Mouse (Mus musculus) heart, embryonic 13.5 days (tissue): ENCODE measurements around the gene Slc35f4. TPM values are rescaled to one million over a fixed set of nuclear protein-coding genes. Genes with fewer than 3 reads are reported as not detected.

ENCODE experiments used
- ATAC-seq: fragments of 200-750 bp; cut with Nextera tagmentation; 2 replicates; pipeline ENCODE4 v1.8.0; 2017; ENCODE audit warnings: moderate TSS enrichment; ENCODE audit not compliant: insufficient number of reproducible peaks, low FRiP score, low TSS enrichment; ENCODE audit errors: extremely low read depth
- H3K27ac ChIP-seq: fragments of 300-500 bp; sonication (generic); replicated peaks from 2 replicates; pipeline ENCODE4 v1.5.1; 2015; ENCODE audit warnings: moderate library complexity, mild to moderate bottlenecking, inconsistent platforms
- H3K27me3 ChIP-seq: fragments of 300-500 bp; sonication (generic); replicated peaks from 2 replicates; pipeline ENCODE4 v1.6.1; 2015; ENCODE audit warnings: mild to moderate bottlenecking, inconsistent platforms
- H3K36me3 ChIP-seq: fragments of 300-500 bp; sonication (generic); 2 replicates; pipeline ENCODE4 v1.6.1; 2015; ENCODE audit warnings: mild to moderate bottlenecking, inconsistent platforms
- H3K4me1 ChIP-seq: fragments of 300-500 bp; sonication (generic); 2 replicates; pipeline ENCODE4 v1.6.1; 2015; ENCODE audit warnings: inconsistent platforms
- H3K4me2 ChIP-seq: fragments of 300-500 bp; sonication (generic); 2 replicates; pipeline ENCODE4 v1.6.1; 2015; ENCODE audit warnings: inconsistent platforms, mild to moderate bottlenecking, moderate library complexity
- H3K4me3 ChIP-seq: fragments of 300-500 bp; sonication (generic); 2 replicates; pipeline ENCODE4 v1.5.1; 2015; ENCODE audit warnings: moderate library complexity, mild to moderate bottlenecking, inconsistent platforms
- H3K9ac ChIP-seq: fragments of 300-500 bp; sonication (generic); 2 replicates; pipeline ENCODE4 v1.6.1; 2015; ENCODE audit warnings: inconsistent platforms, mild to moderate bottlenecking, moderate library complexity
- H3K9me3 ChIP-seq: fragments of 300-500 bp; sonication (generic); 2 replicates; pipeline ENCODE4 v1.6.1; 2016; ENCODE audit warnings: inconsistent platforms
- WGBS: fragments of 180-500 bp; shearing (Covaris S2); methylation state at CpG from one replicate; pipeline ENCODE4 v1.1.7; 2015; ENCODE audit warnings: mixed read lengths; 5-methylcytosine and 5-hydroxymethylcytosine counted together
- polyA plus RNA-seq: library from polyadenylated mRNA; unstranded; fragments of >200 nt; fragmentation: Nextera tagmentation; extraction: Ambion mirVana; gene quantifications from 2 replicates; pipeline ENCODE4 v1.2.1, GENCODE M21; 2015

The Slc35f4 gene
- polyA plus RNA-seq, result 0.05 and 0.11 TPM in 2 replicates

DNA sequence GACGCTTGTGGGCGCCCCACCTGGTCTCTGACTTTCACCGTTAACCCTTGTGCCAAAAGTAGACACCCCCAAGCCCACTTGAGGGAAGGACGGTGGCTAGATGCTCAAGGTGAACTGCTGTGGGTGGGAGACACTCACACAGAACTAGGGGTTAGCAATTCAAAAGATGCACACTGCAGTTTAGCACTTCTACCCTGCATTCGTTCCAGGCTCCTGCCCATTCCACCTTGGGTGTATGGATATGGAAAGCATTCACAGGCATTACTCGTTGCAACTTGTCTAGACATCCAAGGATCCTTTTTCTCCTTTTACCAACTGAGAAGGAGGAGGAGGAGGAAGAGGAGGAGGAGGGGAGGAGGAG is at the start of gene Slc35f4:
Gene Slc35f4 (minus strand): TSS at position 116 of the 361 bp plus-strand sequence.
- WGBS, result 15% methylated on average over 6 of the region's 6 CpGs
- Histone ChIP-seq H3K27ac (no peak within 1 kb of the TSS), H3K9me3 (no peaks in the 10 kb centered on the region), H3K4me1 (peaks cover 7% of the 10 kb centered on the region), H3K9ac (no peak within 1 kb of the TSS), H3K27me3 (peaks cover 11% of the 10 kb centered on the region), H3K4me3 (peak within 1 kb of the TSS; percentile 49), H3K4me2 (peak within 1 kb of the TSS; percentile 84), H3K36me3 (no peaks in the 10 kb centered on the region)
- no peak for ATAC-seq

DNA sequence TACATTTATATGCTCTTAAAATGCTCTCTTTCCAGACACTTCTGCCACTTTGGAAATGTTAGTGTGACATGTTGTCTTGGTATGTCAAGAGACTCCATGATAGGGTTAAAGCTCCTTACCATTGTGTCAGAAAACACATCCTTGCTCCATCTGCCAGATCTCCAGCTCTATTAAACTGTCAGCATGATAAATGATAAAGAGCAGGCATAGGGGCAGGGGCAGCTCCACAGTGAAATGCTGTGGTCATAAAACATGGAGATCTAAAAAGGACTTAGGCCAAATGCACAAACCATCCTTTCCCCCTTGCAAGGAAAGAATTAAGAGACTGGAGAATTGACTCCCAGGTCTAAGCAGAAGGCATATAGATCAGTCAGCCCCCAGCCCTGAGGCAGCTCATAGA is 42.5 kb upstream of the Slc35f4 start:
- Histone ChIP-seq H3K36me3 (no peaks in the 10 kb centered on the region), H3K9ac (no peak overlapping the region), H3K4me1 (no peaks in the 10 kb centered on the region), H3K27me3 (no peaks in the 10 kb centered on the region), H3K9me3 (no peaks in the 10 kb centered on the region), H3K27ac (no peak overlapping the region), H3K4me2 (no peak overlapping the region), H3K4me3 (no peak overlapping the region)
- no peak for ATAC-seq

DNA sequence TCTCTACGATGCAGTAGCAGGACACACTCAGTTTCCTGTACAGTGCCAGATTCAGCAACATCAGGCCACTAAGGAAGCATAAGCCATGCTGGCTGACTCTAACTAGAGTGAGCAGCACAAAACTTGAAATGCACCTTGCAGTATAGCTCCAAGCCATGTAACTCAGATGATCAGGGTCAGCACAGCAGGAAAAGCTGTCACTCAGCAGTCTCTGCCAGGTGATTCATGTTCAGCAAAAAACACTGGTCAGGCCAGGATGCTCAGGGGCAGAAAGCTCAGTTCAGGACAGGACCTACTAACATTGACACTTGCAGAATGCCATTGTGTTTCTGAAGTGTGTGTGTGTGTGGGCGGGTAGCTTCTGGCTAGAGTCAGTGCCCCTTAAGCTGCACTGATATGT is 34.9 kb upstream of the Slc35f4 start:
- WGBS, result 66% methylated on average over 2 of the region's 2 CpGs
- H3K27ac ChIP-seq, result no peak overlapping the region
- no peak overlapping the region for H3K4me3 ChIP-seq
- no peak overlapping the region for H3K4me2 ChIP-seq
- ATAC-seq, result no peak
- H3K9ac ChIP-seq, result no peak overlapping the region
- no peaks in the 10 kb centered on the region for H3K36me3 ChIP-seq
- H3K4me1 ChIP-seq, result no peaks in the 10 kb centered on the region
- no peaks in the 10 kb centered on the region for H3K9me3 ChIP-seq
- H3K27me3 ChIP-seq, result no peaks in the 10 kb centered on the region

DNA sequence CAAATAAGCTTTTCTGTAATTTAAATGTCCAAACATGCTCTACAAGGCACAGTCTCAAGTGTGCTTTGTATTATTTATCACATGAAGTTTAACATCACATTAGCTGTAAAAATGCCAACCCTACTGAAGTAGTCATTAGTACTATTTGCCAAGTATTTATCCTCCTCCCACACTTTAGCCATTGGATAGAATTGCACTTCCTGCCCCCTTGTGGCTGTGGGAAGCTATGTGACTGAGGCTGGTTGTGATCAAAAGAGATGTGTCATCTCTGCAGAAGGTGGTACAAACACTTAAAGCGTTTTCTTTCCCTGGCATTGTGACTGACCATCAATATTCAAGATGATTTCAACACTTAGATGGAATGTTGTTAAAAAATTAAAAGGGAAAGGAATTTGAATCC is 14.3 kb upstream of the Slc35f4 start:
- Histone ChIP-seq H3K36me3 (no peaks in the 10 kb centered on the region), H3K27me3 (no peaks in the 10 kb centered on the region), H3K9ac (no peak overlapping the region), H3K9me3 (no peaks in the 10 kb centered on the region), H3K4me1 (no peaks in the 10 kb centered on the region), H3K4me3 (no peak overlapping the region), H3K27ac (no peak overlapping the region), H3K4me2 (no peak overlapping the region)
- ATAC-seq, result no peak
- 18% methylated on average over 1 of the region's 1 CpGs for WGBS

DNA sequence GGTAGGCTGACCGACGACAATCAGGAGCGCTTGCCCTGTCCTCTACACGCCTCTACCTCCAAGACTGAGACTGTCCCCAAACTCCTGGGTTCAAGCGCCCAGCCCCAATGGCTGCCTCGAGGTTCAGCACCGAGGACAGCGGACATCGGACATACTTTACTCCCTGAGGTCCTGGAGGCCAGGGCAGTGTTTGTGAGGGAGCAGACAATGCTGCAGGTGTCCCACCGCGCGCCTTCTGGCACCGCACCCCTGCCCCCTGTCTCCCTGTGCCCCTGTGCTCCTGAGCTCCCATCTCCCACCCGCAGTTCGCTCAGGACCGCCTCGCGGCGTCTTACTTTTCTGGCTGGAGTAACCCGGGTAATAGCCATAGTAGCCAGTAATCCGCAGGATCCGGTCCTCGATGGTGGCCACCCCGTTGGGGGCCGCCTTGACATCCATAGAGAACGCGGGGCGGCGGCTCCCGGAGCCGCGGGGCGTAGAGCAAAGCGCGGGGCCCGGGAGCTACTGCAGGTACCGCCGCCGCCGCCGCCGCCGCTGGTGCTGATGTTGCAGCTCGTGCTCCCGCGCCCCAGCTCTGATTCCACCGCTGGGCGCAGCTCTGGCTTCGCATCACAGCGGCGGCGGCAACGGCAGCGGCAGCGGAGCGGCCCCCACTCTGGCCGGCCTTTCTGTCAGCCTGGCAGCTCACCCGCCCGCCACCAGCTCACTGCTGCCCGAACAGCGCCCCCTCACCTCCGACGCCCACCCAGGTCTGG is 493 bp downstream of the Slc35f4 start:
- Histone ChIP-seq H3K9me3 (no peaks in the 10 kb centered on the region), H3K4me1 (peaks cover 7% of the 10 kb centered on the region), H3K4me2 (peak overlapping the region; percentile 84), H3K4me3 (peak overlapping the region; percentile 49), H3K9ac (no peak overlapping the region), H3K36me3 (no peaks in the 10 kb centered on the region), H3K27me3 (peaks cover 11% of the 10 kb centered on the region), H3K27ac (no peak overlapping the region)
- WGBS, result 2% methylated on average over 63 of the region's 63 CpGs
- ATAC-seq, result peak; percentile 58; the same call in 1 of the 2 replicates

DNA sequence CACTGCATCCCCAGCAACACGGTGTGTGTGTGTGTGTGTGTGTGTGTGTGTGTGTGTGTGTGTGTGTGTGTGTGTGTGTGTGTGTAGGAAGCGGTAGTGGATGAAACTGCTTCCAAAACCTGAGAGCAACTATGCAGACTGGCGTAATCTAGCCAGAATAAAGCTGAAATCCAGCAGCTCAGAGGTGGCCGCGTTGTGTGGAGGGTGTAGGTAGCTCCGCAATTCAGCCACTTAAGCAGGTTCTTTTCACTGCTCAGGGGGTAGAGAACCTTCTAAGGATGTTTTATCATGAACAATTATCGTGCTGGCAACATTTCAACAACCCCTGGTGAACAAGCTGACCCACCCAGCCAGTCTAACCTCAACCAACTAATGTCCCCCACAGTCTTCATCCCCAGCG is 1.2 kb downstream of the Slc35f4 start:
- no peak overlapping the region for H3K4me2 ChIP-seq
- H3K9ac ChIP-seq, result no peak overlapping the region
- H3K27ac ChIP-seq, result no peak overlapping the region
- H3K9me3 ChIP-seq, result no peaks in the 10 kb centered on the region
- H3K4me1 ChIP-seq, result peaks cover 7% of the 10 kb centered on the region
- ATAC-seq, result no peak
- H3K36me3 ChIP-seq, result no peaks in the 10 kb centered on the region
- peaks cover 11% of the 10 kb centered on the region for H3K27me3 ChIP-seq
- WGBS, result 63% methylated on average over 8 of the region's 8 CpGs
- no peak overlapping the region for H3K4me3 ChIP-seq

DNA sequence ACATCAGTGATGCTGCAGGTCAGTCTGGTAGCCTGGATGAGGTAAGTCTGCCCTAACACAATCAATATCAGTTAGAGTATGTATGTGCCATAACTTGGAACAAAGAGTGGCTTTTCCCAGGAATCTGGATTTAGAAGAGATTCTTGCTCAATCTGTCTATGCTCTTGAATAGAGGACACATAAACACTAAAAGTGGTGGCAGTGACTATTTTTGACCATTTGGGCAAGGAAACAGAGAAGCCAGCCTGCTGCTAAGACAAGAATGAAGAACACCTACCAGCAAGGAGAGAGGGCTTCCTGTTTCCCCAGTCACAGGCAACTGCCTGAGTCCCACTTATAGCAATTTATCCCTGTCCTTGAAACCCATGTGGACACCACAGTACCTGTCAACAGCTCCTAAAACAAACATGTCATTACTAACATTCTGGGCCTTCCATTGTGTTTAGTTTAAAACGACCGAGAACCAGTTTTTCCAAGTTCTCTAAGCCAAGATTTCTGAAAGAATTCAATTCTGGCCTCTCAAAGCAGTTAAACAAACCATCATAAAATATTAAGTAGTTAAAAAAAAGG is 10.7 kb downstream of the Slc35f4 start:
- Histone ChIP-seq H3K27ac (peak overlapping the region; percentile 82), H3K27me3 (no peaks in the 10 kb centered on the region), H3K9me3 (no peaks in the 10 kb centered on the region), H3K4me1 (peaks cover 19% of the 10 kb centered on the region), H3K4me2 (no peak overlapping the region), H3K9ac (no peak overlapping the region), H3K4me3 (no peak overlapping the region), H3K36me3 (no peaks in the 10 kb centered on the region)
- ATAC-seq, result no peak
- 33% methylated on average over 2 of the region's 2 CpGs for WGBS

DNA sequence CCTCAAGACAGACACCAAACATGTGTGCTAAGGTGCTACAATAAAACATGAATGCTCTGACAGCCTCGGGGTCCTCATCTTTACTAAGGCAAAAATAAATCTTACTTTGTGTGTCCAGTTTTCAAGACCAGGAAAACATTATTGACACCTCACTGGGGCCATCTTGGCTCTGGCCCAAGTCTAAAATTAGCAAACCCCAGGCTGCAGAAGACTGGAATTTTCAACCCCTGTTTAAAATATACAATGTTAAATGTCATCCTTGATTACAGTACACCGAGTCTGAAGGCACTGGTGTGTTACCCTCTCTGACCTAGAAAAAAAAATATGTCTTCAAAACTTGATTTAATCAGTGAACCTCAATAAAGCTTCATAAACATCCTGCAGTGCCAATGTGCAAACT is 11.7 kb downstream of the Slc35f4 start:
- peak overlapping the region; percentile 82 for H3K27ac ChIP-seq
- peak overlapping the region; percentile 39 for H3K4me2 ChIP-seq
- H3K27me3 ChIP-seq, result no peaks in the 10 kb centered on the region
- H3K9me3 ChIP-seq, result no peaks in the 10 kb centered on the region
- no peak overlapping the region for H3K4me3 ChIP-seq
- WGBS, result 23% methylated on average over 2 of the region's 2 CpGs
- peaks cover 19% of the 10 kb centered on the region for H3K4me1 ChIP-seq
- no peaks in the 10 kb centered on the region for H3K36me3 ChIP-seq
- ATAC-seq, result no peak
- H3K9ac ChIP-seq, result no peak overlapping the region

DNA sequence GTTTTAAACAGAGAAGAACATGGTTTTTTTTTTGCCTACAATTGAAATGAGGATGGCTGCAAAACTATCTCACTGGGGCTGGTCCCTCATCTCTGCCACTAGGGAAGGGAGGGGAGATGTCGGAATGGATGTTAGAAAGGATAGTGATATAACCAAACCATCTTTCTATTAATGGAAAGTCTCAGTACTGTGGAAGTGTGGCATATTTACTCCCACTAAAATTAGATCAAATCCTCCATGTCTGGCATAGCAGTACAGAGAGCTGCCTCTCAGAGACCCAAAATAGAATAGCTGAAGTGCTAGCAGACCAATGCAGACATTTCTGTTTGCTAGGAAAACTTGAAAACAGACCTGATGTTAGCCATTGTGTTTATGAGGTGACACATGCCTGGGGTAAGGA is 30.7 kb downstream of the Slc35f4 start:
- WGBS, result 20% methylated on average over 1 of the region's 1 CpGs
- Histone ChIP-seq H3K4me1 (peaks cover 22% of the 10 kb centered on the region), H3K9ac (no peak overlapping the region), H3K27ac (peak overlapping the region; percentile 81), H3K27me3 (no peaks in the 10 kb centered on the region), H3K4me3 (no peak overlapping the region), H3K9me3 (no peaks in the 10 kb centered on the region), H3K36me3 (no peaks in the 10 kb centered on the region), H3K4me2 (no peak overlapping the region)
- ATAC-seq, result no peak

DNA sequence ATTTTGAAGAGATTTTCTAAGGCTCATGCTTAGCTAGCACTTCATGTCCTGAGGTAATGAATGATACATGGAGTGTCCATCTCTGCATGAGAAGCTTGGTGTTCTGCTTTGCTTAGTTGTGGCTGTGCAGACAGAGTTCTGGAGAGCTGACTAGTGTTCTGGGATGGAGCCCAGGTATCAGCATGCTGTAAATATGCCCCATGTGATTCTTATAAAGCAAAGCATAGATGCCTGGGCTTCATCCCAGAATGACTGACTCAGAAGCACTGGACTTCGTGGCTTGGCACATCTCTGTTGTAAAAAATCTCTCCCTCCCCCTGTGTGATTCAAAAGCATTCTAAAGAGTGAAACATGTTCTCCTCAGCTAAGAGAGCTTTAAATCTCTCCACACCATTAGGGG is 32.1 kb downstream of the Slc35f4 start:
- Histone ChIP-seq H3K9me3 (no peaks in the 10 kb centered on the region), H3K4me3 (no peak overlapping the region), H3K27me3 (no peaks in the 10 kb centered on the region), H3K27ac (0 out of 2 replicates have a peak overlapping the region, but pooled peaks have one; percentile 20), H3K4me2 (no peak overlapping the region), H3K4me1 (peaks cover 17% of the 10 kb centered on the region), H3K9ac (no peak overlapping the region), H3K36me3 (no peaks in the 10 kb centered on the region)
- WGBS, result 44% methylated on average over 1 of the region's 1 CpGs
- ATAC-seq, result no peak

DNA sequence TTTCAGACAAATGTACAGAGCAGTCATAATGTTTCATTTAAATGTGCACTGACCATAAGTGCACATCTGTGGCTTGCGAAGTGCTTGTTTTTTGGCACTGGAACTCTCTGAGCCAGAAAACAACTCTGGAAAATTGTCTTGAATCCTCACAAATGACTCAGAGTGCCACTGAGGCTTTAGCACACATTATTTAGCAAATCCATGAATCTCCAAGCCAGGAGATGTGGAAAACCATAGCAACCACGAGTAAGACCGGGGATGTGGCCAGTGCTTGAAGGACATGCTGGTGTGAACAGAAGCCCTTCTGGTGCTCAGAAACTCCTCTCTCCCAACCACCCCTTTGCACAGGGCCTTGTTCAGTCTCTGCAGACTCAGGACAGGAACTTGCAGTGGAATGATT is 33.3 kb downstream of the Slc35f4 start:
- Histone ChIP-seq H3K36me3 (no peaks in the 10 kb centered on the region), H3K9me3 (no peaks in the 10 kb centered on the region), H3K4me1 (peaks cover 17% of the 10 kb centered on the region), H3K4me3 (no peak overlapping the region), H3K27me3 (no peaks in the 10 kb centered on the region), H3K9ac (no peak overlapping the region), H3K27ac (no peak overlapping the region), H3K4me2 (no peak overlapping the region)
- ATAC-seq, result no peak
- WGBS, result 76% methylated on average over 3 of the region's 3 CpGs

DNA sequence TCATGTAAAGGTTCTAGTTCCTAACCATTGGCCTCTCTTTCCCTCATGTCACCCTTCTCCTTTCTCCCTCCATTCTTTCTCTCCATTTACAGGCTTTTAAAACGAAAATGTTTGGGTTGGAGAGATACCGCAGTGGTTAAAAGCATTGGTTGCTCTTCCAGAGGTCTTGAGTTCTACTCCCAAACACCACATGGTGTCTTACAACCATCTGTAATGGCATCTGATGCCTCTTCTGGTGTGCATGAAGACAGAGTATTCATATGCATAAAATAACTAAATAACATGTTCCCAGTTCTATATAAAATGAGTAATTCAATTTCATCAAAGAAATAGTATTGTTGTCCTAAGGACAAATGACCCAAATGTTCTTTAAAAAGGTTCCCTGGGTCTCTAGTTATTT is 49.2 kb downstream of the Slc35f4 start:
- H3K4me3 ChIP-seq, result no peak overlapping the region
- ATAC-seq, result no peak
- no peak overlapping the region for H3K4me2 ChIP-seq
- H3K27me3 ChIP-seq, result no peaks in the 10 kb centered on the region
- H3K36me3 ChIP-seq, result no peaks in the 10 kb centered on the region
- WGBS, result 60% methylated on average over 2 of the region's 2 CpGs
- H3K27ac ChIP-seq, result no peak overlapping the region
- no peak overlapping the region for H3K9ac ChIP-seq
- no peaks in the 10 kb centered on the region for H3K4me1 ChIP-seq
- H3K9me3 ChIP-seq, result no peaks in the 10 kb centered on the region
